Mouse (Mus musculus): Measurements from ENCODE around the gene Tmem26. TPM values are rescaled to one million over a fixed set of nuclear protein-coding genes. Genes with fewer than 3 reads are reported as not detected.

Gene Tmem26
- polyA plus RNA-seq, 2 experiments, result 0.63 to 1.3 TPM

DNA sequence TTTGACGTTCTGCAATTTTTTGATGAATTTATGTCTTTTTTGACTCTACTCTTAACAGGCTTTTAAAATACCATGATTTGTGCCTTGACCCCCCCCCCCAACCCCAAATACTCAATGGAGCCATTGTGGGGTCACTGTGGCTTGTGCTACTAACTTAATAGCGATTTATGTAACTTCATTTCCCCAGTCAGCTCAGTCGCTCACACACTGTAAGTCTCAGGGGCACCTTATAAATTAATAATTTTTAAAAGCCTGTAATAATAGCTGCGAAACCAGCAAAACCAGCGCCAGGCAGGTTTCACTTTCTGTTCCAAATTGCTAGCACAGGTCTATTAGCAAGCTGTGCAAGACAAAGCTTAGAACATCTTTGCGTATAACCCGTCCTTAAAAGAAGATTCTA, 76.9 kb downstream of the Tmem26 start:
- ATAC-seq (ENCODE audit: insufficient read depth), result no peak
- H3K36me3 ChIP-seq (replicated peaks; ENCODE audit: control insufficient read depth, insufficient read depth, low read depth), result no peaks in the 10 kb centered on the region
- H3K27ac ChIP-seq, result no peak overlapping the region
- no peaks in the 10 kb centered on the region for H3K27me3 ChIP-seq (ENCODE audit: control insufficient read depth, insufficient read depth, low read length)
- no peak for DNase-seq (ENCODE audit: low read depth in 3 of 3, low spot score in 3 of 3)
- H3K4me2 ChIP-seq (ENCODE audit: low read depth), result no peak overlapping the region
- no peak for TF ChIP-seq EP300 (IDR thresholded peaks at IDR 0.05; ENCODE audit: low read depth)
- TF ChIP-seq CTCF (IDR thresholded peaks at IDR 0.05; ENCODE audit: low read depth), result no peak
- H3K4me3 ChIP-seq (ENCODE audit: insufficient read depth in 1 of 2, low read depth in 2 of 2, low read length in 2 of 2), result no peak overlapping the region
- no peaks in the 10 kb centered on the region for H3K4me1 ChIP-seq (replicated peaks; ENCODE audit: control insufficient read depth in 2 of 2, insufficient read depth in 2 of 2, low read length in 1 of 2)
- WGBS (ENCODE audit: insufficient replicate concordance), result 72% methylated on average over 7 of the region's 7 CpGs
- H3K9me3 ChIP-seq (ENCODE audit: control insufficient read depth, low read length), result no peaks in the 10 kb centered on the region
- H3K9ac ChIP-seq (replicated peaks), result no peak overlapping the region

DNA sequence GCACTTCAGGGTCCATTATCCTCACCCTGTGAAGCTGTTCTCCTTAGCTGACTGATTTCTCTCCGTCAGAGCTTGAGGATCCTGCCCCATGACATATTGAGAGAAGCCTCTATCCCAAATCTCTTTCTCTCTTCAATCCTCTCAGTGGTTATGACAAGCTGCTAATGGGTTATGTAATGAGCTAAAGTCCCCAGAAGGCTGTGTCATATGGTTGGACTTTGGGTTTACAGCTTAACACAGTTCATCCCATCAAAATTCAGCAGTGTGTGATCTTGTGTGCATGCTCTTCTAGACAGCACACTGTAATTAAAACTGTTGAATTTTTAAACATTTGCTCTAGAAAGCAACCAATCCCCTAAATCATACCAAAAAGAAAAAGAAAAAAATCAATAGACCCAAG, 82.9 kb downstream of the Tmem26 start:
- no peak for ATAC-seq (ENCODE audit: insufficient read depth)
- Histone ChIP-seq H3K4me2 (ENCODE audit: low read depth) (no peak overlapping the region), H3K27me3 (ENCODE audit: control insufficient read depth, insufficient read depth, low read length) (no peaks in the 10 kb centered on the region), H3K9me3 (ENCODE audit: control insufficient read depth, low read length) (no peaks in the 10 kb centered on the region), H3K4me3 (ENCODE audit: insufficient read depth in 1 of 2, low read depth in 2 of 2, low read length in 2 of 2) (no peak overlapping the region), H3K9ac (replicated peaks) (no peak overlapping the region), H3K36me3 (replicated peaks; ENCODE audit: control insufficient read depth, insufficient read depth, low read depth) (no peaks in the 10 kb centered on the region), H3K4me1 (replicated peaks; ENCODE audit: control insufficient read depth in 2 of 2, insufficient read depth in 2 of 2, low read length in 1 of 2) (no peaks in the 10 kb centered on the region), H3K27ac (no peak overlapping the region)
- 65% methylated on average over 1 of the region's 1 CpGs for WGBS (ENCODE audit: insufficient replicate concordance)
- TF ChIP-seq EP300 (IDR thresholded peaks at IDR 0.05; ENCODE audit: low read depth) (no peak), CTCF (IDR thresholded peaks at IDR 0.05; ENCODE audit: low read depth) (no peak)
- DNase-seq (ENCODE audit: low read depth in 3 of 3, low spot score in 3 of 3), result no peak

DNA sequence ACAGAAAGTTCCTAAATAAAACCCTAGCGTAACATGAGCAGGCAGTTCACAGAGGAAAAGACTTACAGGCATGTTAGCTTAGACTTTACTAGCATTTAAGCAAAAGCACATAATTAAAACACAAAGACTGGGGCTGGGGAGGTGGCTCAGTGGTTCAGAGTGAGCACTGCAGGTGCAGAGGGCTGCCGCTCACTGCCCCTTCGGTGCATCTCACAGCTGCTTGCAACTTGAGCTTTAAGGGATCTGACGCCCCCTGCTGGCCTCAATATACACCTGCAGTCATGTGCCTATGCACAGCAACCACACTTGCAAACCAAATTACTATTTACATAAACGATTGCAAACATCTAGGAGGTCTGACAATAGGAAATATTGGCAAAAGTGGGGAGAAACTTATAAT, 87.5 kb downstream of the Tmem26 start:
- Histone ChIP-seq H3K27me3 (ENCODE audit: control insufficient read depth, insufficient read depth, low read length) (no peaks in the 10 kb centered on the region), H3K4me2 (ENCODE audit: low read depth) (no peak overlapping the region), H3K4me3 (ENCODE audit: insufficient read depth in 1 of 2, low read depth in 2 of 2, low read length in 2 of 2) (no peak overlapping the region), H3K27ac (no peak overlapping the region), H3K36me3 (replicated peaks; ENCODE audit: control insufficient read depth, insufficient read depth, low read depth) (no peaks in the 10 kb centered on the region), H3K9ac (replicated peaks) (no peak overlapping the region), H3K4me1 (replicated peaks; ENCODE audit: control insufficient read depth in 2 of 2, insufficient read depth in 2 of 2, low read length in 1 of 2) (no peaks in the 10 kb centered on the region), H3K9me3 (ENCODE audit: control insufficient read depth, low read length) (no peaks in the 10 kb centered on the region)
- no peak for DNase-seq (ENCODE audit: low read depth in 3 of 3, low spot score in 3 of 3)
- 66% methylated on average over 5 of the region's 5 CpGs for WGBS (ENCODE audit: insufficient replicate concordance)
- no peak for TF ChIP-seq EP300 (IDR thresholded peaks at IDR 0.05; ENCODE audit: low read depth)
- TF ChIP-seq CTCF (IDR thresholded peaks at IDR 0.05; ENCODE audit: low read depth), result peak; percentile 43
- ATAC-seq (ENCODE audit: insufficient read depth), result no peak

DNA sequence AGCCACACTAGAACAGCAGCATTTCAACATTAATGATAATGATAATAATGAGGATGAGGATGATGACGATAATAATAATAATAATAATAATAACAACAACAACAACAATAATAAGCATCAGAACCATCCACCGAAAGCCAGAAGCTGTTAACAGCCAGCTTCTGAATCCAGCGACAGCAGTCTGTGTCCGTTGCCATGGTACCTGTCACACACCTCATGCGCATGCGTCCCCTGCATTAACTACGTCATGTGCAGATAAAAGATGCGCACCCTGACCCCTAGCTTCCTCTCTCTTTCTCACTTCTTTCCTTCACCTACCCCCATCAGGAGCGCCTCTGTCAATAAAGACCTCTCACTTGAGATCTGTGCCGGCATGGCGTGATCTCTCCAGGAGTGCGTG, 89.3 kb downstream of the Tmem26 start:
- no peaks in the 10 kb centered on the region for H3K27me3 ChIP-seq (ENCODE audit: control insufficient read depth, insufficient read depth, low read length)
- H3K27ac ChIP-seq, result no peak overlapping the region
- H3K9ac ChIP-seq (replicated peaks), result no peak overlapping the region
- TF ChIP-seq CTCF (IDR thresholded peaks at IDR 0.05; ENCODE audit: low read depth), result no peak
- no peak for TF ChIP-seq EP300 (IDR thresholded peaks at IDR 0.05; ENCODE audit: low read depth)
- 78% methylated on average over 12 of the region's 12 CpGs for WGBS (ENCODE audit: insufficient replicate concordance)
- no peak for ATAC-seq (ENCODE audit: insufficient read depth)
- DNase-seq (ENCODE audit: low read depth in 3 of 3, low spot score in 3 of 3), result no peak
- no peaks in the 10 kb centered on the region for H3K9me3 ChIP-seq (ENCODE audit: control insufficient read depth, low read length)
- no peaks in the 10 kb centered on the region for H3K36me3 ChIP-seq (replicated peaks; ENCODE audit: control insufficient read depth, insufficient read depth, low read depth)
- no peaks in the 10 kb centered on the region for H3K4me1 ChIP-seq (replicated peaks; ENCODE audit: control insufficient read depth in 2 of 2, insufficient read depth in 2 of 2, low read length in 1 of 2)
- H3K4me3 ChIP-seq (ENCODE audit: insufficient read depth in 1 of 2, low read depth in 2 of 2, low read length in 2 of 2), result no peak overlapping the region
- H3K4me2 ChIP-seq (ENCODE audit: low read depth), result no peak overlapping the region

DNA sequence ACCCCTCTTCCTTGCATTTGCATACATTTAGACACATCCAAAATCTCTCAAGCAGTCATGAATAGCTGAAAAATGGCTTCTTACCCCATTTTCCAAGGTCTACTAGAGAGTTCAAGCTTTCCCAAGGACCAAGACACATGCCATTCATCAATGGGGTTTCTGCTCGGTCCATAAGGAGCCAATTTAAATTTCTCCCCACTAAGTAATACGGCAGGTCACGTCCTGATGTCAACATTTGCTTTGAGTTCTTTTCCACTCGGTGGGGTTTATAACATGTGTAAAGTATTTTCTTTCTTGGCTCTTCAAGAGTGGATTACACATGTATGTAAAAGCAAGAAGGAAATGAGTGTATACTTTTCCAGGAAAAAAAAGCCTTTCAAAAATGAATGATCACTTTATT, 93.8 kb downstream of the Tmem26 start:
- no peak overlapping the region for H3K4me2 ChIP-seq (ENCODE audit: low read depth)
- H3K27ac ChIP-seq, result no peak overlapping the region
- 69% methylated on average over 4 of the region's 4 CpGs for WGBS (ENCODE audit: insufficient replicate concordance)
- H3K9ac ChIP-seq (replicated peaks), result no peak overlapping the region
- no peak for DNase-seq (ENCODE audit: low read depth in 3 of 3, low spot score in 3 of 3)
- no peak overlapping the region for H3K4me3 ChIP-seq (ENCODE audit: insufficient read depth in 1 of 2, low read depth in 2 of 2, low read length in 2 of 2)
- H3K4me1 ChIP-seq (replicated peaks; ENCODE audit: control insufficient read depth in 2 of 2, insufficient read depth in 2 of 2, low read length in 1 of 2), result no peaks in the 10 kb centered on the region
- no peak for ATAC-seq (ENCODE audit: insufficient read depth)
- no peaks in the 10 kb centered on the region for H3K36me3 ChIP-seq (replicated peaks; ENCODE audit: control insufficient read depth, insufficient read depth, low read depth)
- H3K9me3 ChIP-seq (ENCODE audit: control insufficient read depth, low read length), result no peaks in the 10 kb centered on the region
- no peaks in the 10 kb centered on the region for H3K27me3 ChIP-seq (ENCODE audit: control insufficient read depth, insufficient read depth, low read length)
- TF ChIP-seq CTCF (IDR thresholded peaks at IDR 0.05; ENCODE audit: low read depth) (no peak), EP300 (IDR thresholded peaks at IDR 0.05; ENCODE audit: low read depth) (no peak)
